Mouse (Mus musculus) forebrain, embryonic 16.5 days (tissue): ENCODE data around the gene Gab1. TPM values are rescaled to one million over a fixed set of nuclear protein-coding genes. Genes with fewer than 3 reads are reported as not detected.
A peak's percentile ranks its signal among the peaks of the same experiment; 100 is the strongest.

Source experiments
- ATAC-seq: fragments of 200-750 bp; cut with Nextera tagmentation; 2 replicates; pipeline ENCODE4 v1.8.0; 2017; ENCODE audit warnings: mild to moderate bottlenecking, moderate library complexity
- H3K27ac ChIP-seq: fragments of 300-500 bp; sonication (generic); 2 replicates; pipeline ENCODE4 v1.5.1; 2014; ENCODE audit warnings: low read length, control low read depth
- H3K27me3 ChIP-seq: fragments of 300-500 bp; sonication (generic); replicated peaks from 2 replicates; pipeline ENCODE4 v1.6.1; 2014; ENCODE audit warnings: low read length; ENCODE audit not compliant: control insufficient read depth, insufficient read depth
- H3K36me3 ChIP-seq: fragments of 300-500 bp; sonication (generic); 2 replicates; pipeline ENCODE4 v1.6.1; 2014; ENCODE audit not compliant: control insufficient read depth, insufficient read depth
- H3K4me1 ChIP-seq: fragments of 300-500 bp; sonication (generic); replicated peaks from 2 replicates; pipeline ENCODE4 v1.6.1; 2014; ENCODE audit warnings: low read length; ENCODE audit not compliant: control insufficient read depth, insufficient read depth
- H3K4me2 ChIP-seq: fragments of 300-500 bp; sonication (generic); 2 replicates; pipeline ENCODE4 v1.6.1; 2014; ENCODE audit warnings: mild to moderate bottlenecking, low read length, control low read depth
- H3K4me3 ChIP-seq: fragments of 300-500 bp; sonication (generic); replicated peaks from 2 replicates; pipeline ENCODE4 v1.5.1; 2014; ENCODE audit warnings: mild to moderate bottlenecking, low read length, control low read depth
- H3K9ac ChIP-seq: fragments of 300-500 bp; sonication (generic); replicated peaks from 2 replicates; pipeline ENCODE4 v1.6.1; 2014; ENCODE audit warnings: low read depth, low read length, control low read depth
- H3K9me3 ChIP-seq: fragments of 300-500 bp; sonication (generic); 2 replicates; pipeline ENCODE4 v1.6.1; 2016; ENCODE audit warnings: low read length; ENCODE audit not compliant: control insufficient read depth
- WGBS: fragments of 180-500 bp; shearing (Covaris S2); extraction: QIAGEN DNeasy Blood & Tissue Kit; methylation state at CpG from one replicate; pipeline ENCODE4 v1.1.7; 2014; 5-methylcytosine and 5-hydroxymethylcytosine counted together
- polyA plus RNA-seq: library from polyadenylated mRNA; unstranded; fragments of >200 nt; fragmentation: Nextera tagmentation; extraction: Ambion mirVana; gene quantifications from 2 replicates; pipeline ENCODE4 v1.2.1, GENCODE M21; 2015

The Gab1 gene
- polyA plus RNA-seq, 1 experiment from 2014 or later: 10.6 TPM

DNA sequence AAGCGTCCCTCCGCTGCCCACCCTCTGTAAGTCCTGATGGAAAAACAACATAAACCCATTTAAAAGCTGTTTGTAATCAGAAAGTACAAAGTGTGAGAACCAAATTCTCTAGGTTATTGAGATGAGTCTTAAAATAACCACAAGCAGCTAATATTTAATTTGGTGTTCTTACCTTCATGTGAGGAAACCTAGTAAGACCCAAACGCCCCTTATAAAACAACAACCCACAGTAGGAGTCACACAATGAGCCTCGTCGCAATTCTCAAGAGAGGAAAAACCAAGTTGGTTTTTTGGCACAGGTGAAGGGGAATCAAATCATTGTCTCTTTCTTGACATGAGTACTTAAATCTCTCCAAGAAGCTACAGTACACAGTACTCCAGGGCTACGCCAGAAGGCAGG, 44.9 kb downstream of the Gab1 start:
- Histone ChIP-seq H3K9me3 (no peaks in the 10 kb centered on the region), H3K9ac (no peak overlapping the region), H3K4me1 (peaks cover 16% of the 10 kb centered on the region), H3K4me3 (no peak overlapping the region), H3K27ac (no peak overlapping the region), H3K27me3 (no peaks in the 10 kb centered on the region), H3K36me3 (no peaks in the 10 kb centered on the region), H3K4me2 (no peak overlapping the region)
- WGBS: 71% methylated on average over 6 of the region's 6 CpGs
- no peak for ATAC-seq

DNA sequence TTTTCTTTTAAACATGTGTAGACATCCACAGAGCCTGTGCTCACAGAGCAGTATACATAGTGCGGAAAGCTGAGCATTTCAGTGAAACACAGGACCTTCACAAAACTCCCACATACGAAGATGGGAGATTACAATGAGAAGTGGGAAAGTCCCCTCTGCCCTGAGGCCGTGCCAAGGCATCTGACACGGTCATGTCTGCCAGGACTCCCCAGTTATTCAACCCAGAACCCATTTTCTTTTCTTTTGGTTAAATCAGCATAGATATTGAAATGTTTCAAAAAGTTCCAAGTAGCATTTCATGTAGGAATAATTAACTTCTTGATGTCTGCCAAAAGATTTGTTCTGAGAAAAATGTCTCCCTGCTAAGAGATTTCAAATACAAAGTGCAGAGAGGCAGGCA, 45.9 kb downstream of the Gab1 start:
- Histone ChIP-seq H3K27me3 (no peaks in the 10 kb centered on the region), H3K36me3 (no peaks in the 10 kb centered on the region), H3K4me1 (peaks cover 19% of the 10 kb centered on the region), H3K27ac (no peak overlapping the region), H3K9ac (no peak overlapping the region), H3K9me3 (no peaks in the 10 kb centered on the region), H3K4me2 (no peak overlapping the region), H3K4me3 (no peak overlapping the region)
- no peak for ATAC-seq
- WGBS: 54% methylated on average over 4 of the region's 4 CpGs

DNA sequence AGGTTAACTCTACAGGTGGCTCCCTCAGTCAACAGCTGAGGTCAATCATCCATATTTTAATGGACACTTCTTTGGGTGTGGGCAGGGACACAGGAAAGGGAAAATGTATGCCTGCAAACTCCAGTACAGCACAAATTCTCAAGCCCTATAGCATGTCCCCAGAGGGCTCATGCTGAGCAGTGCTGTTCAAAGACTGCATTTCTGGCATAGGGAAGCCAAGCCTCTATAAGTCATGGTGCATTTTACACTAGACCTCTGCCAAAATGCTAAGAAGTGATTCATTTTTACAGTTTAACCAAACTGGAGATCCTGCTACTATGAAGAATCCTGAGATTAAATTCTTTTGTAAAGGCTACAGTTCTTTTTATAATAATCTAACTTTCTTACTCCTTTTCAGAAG, 47.8 kb downstream of the Gab1 start:
- Histone ChIP-seq H3K27me3 (no peaks in the 10 kb centered on the region), H3K9ac (no peak overlapping the region), H3K9me3 (no peaks in the 10 kb centered on the region), H3K36me3 (no peaks in the 10 kb centered on the region), H3K4me2 (no peak overlapping the region), H3K4me3 (no peak overlapping the region), H3K4me1 (peaks cover 19% of the 10 kb centered on the region), H3K27ac (no peak overlapping the region)
- no peak for ATAC-seq

DNA sequence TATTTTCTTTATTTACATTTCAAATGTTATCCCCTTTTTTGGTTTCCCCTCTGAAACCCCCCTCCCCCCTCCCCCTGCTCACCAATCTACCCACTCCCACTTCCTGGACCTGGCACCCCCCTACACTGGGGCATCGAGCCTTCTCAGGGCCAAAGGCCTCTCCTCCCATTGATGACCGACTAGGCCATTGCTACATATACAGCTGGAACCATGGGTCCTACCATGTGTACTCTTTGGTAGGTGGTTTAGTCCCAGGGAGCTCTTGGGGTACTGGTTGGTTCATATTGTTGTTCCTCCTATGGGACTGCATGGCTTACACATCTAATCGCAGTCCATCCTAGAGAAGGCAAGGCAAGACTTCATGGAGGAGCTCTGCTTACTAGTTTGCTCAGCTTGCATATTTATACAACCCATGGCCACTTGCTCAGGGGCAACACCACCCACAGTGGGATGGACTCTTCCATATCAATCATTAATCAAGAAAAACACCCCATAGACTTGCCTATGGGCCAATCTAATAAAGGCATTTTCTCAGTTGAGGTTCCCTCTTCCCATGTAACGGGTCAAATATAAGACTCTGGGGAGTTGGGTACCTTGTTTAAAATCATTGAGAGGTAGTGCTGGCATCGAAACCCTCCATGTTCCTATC, 48.3 kb downstream of the Gab1 start:
- H3K4me3 ChIP-seq: no peak overlapping the region
- no peak for ATAC-seq
- no peak overlapping the region for H3K27ac ChIP-seq
- no peaks in the 10 kb centered on the region for H3K36me3 ChIP-seq
- no peak overlapping the region for H3K9ac ChIP-seq
- H3K4me2 ChIP-seq: no peak overlapping the region
- no peaks in the 10 kb centered on the region for H3K27me3 ChIP-seq
- WGBS: 97% methylated on average over 5 of the region's 5 CpGs
- H3K4me1 ChIP-seq: peaks cover 22% of the 10 kb centered on the region
- no peaks in the 10 kb centered on the region for H3K9me3 ChIP-seq

DNA sequence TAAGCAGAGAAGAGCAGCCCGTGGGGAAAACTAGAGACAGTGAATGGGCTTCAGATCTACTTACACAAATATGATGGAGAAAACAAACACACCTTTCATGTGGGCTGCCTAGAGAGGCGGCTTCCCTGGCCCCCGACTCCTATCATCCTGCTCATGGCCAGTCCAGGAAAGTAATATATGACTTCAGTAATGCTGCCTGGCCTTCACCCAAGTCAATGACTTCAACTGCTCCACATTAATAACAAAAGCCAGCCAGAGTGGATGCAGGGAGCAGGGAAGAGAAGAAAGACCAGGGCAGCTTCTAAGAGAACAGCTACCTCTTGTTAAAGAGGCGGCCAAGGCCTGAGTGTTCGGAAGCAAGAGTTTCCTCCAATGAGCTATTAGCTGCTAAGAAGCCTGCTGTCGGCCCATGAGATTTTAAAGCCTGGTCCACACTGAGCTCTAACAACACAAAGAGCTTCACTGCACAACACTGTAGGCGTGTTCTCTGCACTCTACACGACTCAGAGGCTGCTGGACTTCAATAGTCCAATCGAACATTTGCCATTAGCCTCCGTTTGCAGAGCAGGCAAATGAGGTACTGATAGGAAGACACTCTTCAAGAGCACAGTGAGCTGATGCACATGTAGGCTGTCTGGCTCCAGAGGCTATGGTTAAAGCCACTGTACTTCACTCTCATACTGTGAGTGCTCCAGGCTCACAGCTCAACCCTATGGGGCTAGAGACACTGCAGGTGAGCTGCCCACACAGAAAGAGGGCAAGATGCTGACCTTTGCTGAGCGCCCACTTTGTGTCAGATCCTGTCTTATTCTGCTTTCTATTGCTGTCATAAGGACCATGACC, 49.4 kb downstream of the Gab1 start:
- peaks cover 28% of the 10 kb centered on the region for H3K4me1 ChIP-seq
- 44% methylated on average over 11 of the region's 11 CpGs for WGBS
- H3K4me2 ChIP-seq: no peak overlapping the region; the same call in 1 of the 2 replicates
- H3K27ac ChIP-seq: 0 out of 2 replicates have a peak overlapping the region, but pooled peaks have one; percentile 17
- no peak overlapping the region for H3K4me3 ChIP-seq
- H3K9me3 ChIP-seq: no peaks in the 10 kb centered on the region
- no peaks in the 10 kb centered on the region for H3K36me3 ChIP-seq
- no peaks in the 10 kb centered on the region for H3K27me3 ChIP-seq
- no peak overlapping the region for H3K9ac ChIP-seq
- ATAC-seq: peak; percentile 59

DNA sequence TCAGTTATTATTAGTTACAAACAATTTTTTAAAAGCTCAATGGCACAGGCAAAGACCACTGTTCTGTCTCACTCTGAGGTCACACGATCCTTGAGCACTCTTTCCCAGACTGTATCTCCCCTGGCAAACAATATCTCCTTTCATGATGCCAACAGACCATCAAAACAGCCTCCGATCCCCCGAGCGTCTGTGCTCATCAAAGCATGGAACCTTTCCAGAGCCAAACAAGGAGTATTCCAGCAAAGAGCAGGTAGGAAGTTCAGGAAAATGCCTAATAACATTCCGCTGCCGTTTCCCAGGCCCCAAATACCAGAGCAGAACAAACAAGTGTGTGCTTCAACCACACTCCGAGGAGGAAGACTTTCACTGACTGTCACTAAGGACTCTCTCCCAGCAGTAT, 50.2 kb downstream of the Gab1 start:
- Histone ChIP-seq H3K9me3 (no peaks in the 10 kb centered on the region), H3K36me3 (no peaks in the 10 kb centered on the region), H3K4me3 (no peak overlapping the region), H3K27me3 (no peaks in the 10 kb centered on the region), H3K9ac (no peak overlapping the region), H3K27ac (no peak overlapping the region), H3K4me2 (peak overlapping the region; percentile 22; the same call in 1 of the 2 replicates), H3K4me1 (peaks cover 28% of the 10 kb centered on the region)
- ATAC-seq: peak; percentile 18; the same call in 1 of the 2 replicates
- WGBS: 30% methylated on average over 7 of the region's 7 CpGs

DNA sequence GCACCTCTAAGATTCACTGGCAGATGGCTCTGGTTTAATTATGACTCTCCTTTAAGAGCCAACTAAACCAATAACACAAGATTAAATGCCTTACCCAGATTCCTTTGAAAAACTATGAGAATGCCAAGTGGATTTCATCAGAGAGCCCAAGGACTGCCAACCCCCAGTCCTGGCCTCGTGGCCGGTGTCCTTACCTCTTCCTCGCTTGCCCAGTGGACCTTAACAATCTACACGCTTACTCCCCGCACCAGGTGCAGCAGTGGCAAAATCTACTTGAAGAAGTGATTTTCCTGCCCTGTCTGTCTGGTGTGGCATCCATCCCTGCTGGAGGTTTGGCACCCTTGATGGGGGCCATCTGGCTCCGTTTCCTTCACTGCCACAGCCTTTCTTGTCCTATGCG, 53.3 kb downstream of the Gab1 start:
- Histone ChIP-seq H3K9ac (no peak overlapping the region), H3K4me2 (no peak overlapping the region), H3K9me3 (no peaks in the 10 kb centered on the region), H3K36me3 (no peaks in the 10 kb centered on the region), H3K27me3 (no peaks in the 10 kb centered on the region), H3K4me3 (no peak overlapping the region), H3K27ac (no peak overlapping the region), H3K4me1 (peaks cover 25% of the 10 kb centered on the region)
- ATAC-seq: no peak
- WGBS: 73% methylated on average over 7 of the region's 7 CpGs

DNA sequence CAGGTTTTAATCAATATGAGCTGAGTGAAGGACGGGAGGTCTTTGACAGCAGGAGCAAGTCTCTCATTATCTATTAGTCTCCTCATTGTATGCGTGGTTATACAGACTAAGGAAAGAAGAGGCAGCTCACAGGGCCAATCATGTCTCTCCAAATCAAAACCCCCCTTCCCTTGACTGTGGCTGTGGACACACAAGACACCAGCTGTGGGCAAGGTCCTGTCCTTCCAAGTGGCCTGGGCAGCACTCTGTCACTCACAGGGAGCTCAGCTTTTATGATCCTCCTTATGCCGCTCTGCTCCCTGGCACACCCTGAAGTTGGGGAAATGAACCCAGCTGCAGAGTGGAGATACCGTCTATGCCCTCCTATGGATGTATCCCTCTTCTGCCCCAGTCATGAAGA, 55.2 kb downstream of the Gab1 start:
- H3K36me3 ChIP-seq: no peaks in the 10 kb centered on the region
- 59% methylated on average over 4 of the region's 4 CpGs for WGBS
- no peak overlapping the region for H3K4me2 ChIP-seq
- no peaks in the 10 kb centered on the region for H3K9me3 ChIP-seq
- H3K27me3 ChIP-seq: no peaks in the 10 kb centered on the region
- no peak overlapping the region for H3K4me3 ChIP-seq
- peaks cover 14% of the 10 kb centered on the region for H3K4me1 ChIP-seq
- ATAC-seq: no peak; the same call in 1 of the 2 replicates
- H3K9ac ChIP-seq: no peak overlapping the region
- H3K27ac ChIP-seq: no peak overlapping the region

DNA sequence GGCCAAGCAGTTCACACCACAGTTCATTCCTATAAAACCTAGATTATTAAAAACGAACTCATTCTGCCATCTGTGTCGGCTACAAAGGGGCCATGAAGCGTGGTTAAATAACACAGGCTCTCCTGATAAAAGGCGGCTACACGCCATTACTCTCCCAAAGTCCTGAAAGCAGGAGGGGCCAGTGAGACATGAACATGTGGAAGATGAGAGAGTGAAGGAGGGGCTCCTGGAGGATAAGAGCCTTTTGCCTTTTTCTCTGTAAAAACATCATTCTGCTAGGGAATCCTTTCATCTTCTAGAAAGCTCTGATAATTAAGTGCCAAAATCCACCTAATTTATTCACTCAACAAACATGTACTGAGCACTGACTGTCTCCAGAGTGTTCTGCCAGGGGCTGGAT, 55.9 kb downstream of the Gab1 start:
- no peak overlapping the region for H3K27ac ChIP-seq

More for the DNA sequence above, 55.9 kb downstream of the Gab1 start:
- H3K36me3 ChIP-seq: no peaks in the 10 kb centered on the region
- no peak overlapping the region for H3K4me2 ChIP-seq
- 0 out of 2 replicates have a peak, but pooled peaks have one; percentile 26 for ATAC-seq
- H3K9ac ChIP-seq: no peak overlapping the region
- H3K4me3 ChIP-seq: no peak overlapping the region
- WGBS: 32% methylated on average over 5 of the region's 5 CpGs
- H3K27me3 ChIP-seq: no peaks in the 10 kb centered on the region
- no peaks in the 10 kb centered on the region for H3K9me3 ChIP-seq
- H3K4me1 ChIP-seq: peaks cover 11% of the 10 kb centered on the region
